ENCODE assay signal across 20 mouse cellular contexts in genomic region chrX:106622512-106622911, GRCm38 (mm10). TPM values are rescaled to one million over a fixed set of nuclear protein-coding genes. Genes with fewer than 3 reads are reported as not detected.
"Had no signal": no experiment of that assay in that cellular context is flagged by ENCODE, and none has a peak within 500 bp of the region (broad histone marks: within the 10 kb centered on the region; RNA-seq: fewer than 3 reads in every experiment).

No protein-coding gene starts in this region.

- H3K27ac ChIP-seq: left cerebral cortex, adult 2 months; liver, embryonic 13.5 days; midbrain, embryonic 12.5 days; midbrain, embryonic 15.5 days; neural tube, embryonic 13.5 days; stomach, postnatal 0 days had no signal

- H3K9me3 ChIP-seq: liver, embryonic 13.5 days; midbrain, embryonic 12.5 days; midbrain, embryonic 15.5 days; neural tube, embryonic 13.5 days had no signal

- H3K4me3 ChIP-seq: left cerebral cortex, adult 2 months; liver, embryonic 13.5 days; midbrain, embryonic 12.5 days; midbrain, embryonic 15.5 days; neural tube, embryonic 13.5 days had no signal

- H3K36me3 ChIP-seq: liver, embryonic 13.5 days; midbrain, embryonic 12.5 days; midbrain, embryonic 15.5 days; neural tube, embryonic 13.5 days had no signal

- H3K27me3 ChIP-seq: liver, embryonic 13.5 days; midbrain, embryonic 12.5 days; midbrain, embryonic 15.5 days; neural tube, embryonic 13.5 days had no signal

- H3K4me1 ChIP-seq: liver, embryonic 13.5 days; midbrain, embryonic 12.5 days; midbrain, embryonic 15.5 days; neural tube, embryonic 13.5 days had no signal

- H3K9ac ChIP-seq: liver, embryonic 13.5 days; midbrain, embryonic 12.5 days; midbrain, embryonic 15.5 days; neural tube, embryonic 13.5 days had no signal

- DNase-seq: kidney, postnatal 10 days; kidney, postnatal 36 days; layer of hippocampus, postnatal 36 days; liver, embryonic 13.5 days; lung, adult 2 months; lung, postnatal 14 days; thymus, adult 2 months; thymus, postnatal 14 days; thymus, postnatal 4 days had no signal

RNA-seq across cellular contexts. Expression of gene Gm5127, which starts 39.5 kb away (rescaled TPM):
- total RNA-seq: layer of hippocampus, postnatal 10 days; left cerebral cortex, postnatal 10 days; liver, adult 2 months had no signal
- polyA plus RNA-seq: liver, adult 2 months; liver, embryonic 13.5 days; liver, embryonic 16.5 days; lung, embryonic 16.5 days; small intestine, adult 2 months had no signal
